Mouse (Mus musculus) kidney, embryonic 16.5 days (tissue): Measurements from ENCODE around the gene Gnl1. TPM values are rescaled to one million over a fixed set of nuclear protein-coding genes. Genes with fewer than 3 reads are reported as not detected.

Experiments
- ATAC-seq: fragments of 200-750 bp; cut with Nextera tagmentation; 2 replicates; pipeline ENCODE4 v1.8.0; 2017; ENCODE audit warnings: moderate TSS enrichment; ENCODE audit not compliant: low FRiP score, low TSS enrichment
- H3K27ac ChIP-seq: fragments of 300-500 bp; sonication (generic); 2 replicates; pipeline ENCODE4 v1.5.1; 2014; ENCODE audit warnings: low read length
- H3K27me3 ChIP-seq: fragments of 300-500 bp; sonication (generic); 2 replicates; pipeline ENCODE4 v1.6.1; 2014; ENCODE audit warnings: low read length, control low read depth, mixed read lengths; ENCODE audit not compliant: insufficient read depth
- H3K36me3 ChIP-seq: fragments of 300-500 bp; sonication (generic); 2 replicates; pipeline ENCODE4 v1.6.1; 2014; ENCODE audit warnings: low read length, control low read depth, mixed read lengths; ENCODE audit not compliant: insufficient read depth
- H3K4me1 ChIP-seq: fragments of 300-500 bp; sonication (generic); 2 replicates; pipeline ENCODE4 v1.6.1; 2014; ENCODE audit warnings: low read length, control low read depth, mixed read lengths; ENCODE audit not compliant: insufficient read depth
- H3K4me2 ChIP-seq: fragments of 300-500 bp; sonication (generic); replicated peaks from 2 replicates; pipeline ENCODE4 v1.6.1; 2014; ENCODE audit warnings: low read depth, low read length
- H3K4me3 ChIP-seq: fragments of 300-500 bp; sonication (generic); 2 replicates; pipeline ENCODE4 v1.5.1; 2014; ENCODE audit warnings: mild to moderate bottlenecking, low read length
- H3K9ac ChIP-seq: fragments of 300-500 bp; sonication (generic); replicated peaks from 2 replicates; pipeline ENCODE4 v1.6.1; 2014; ENCODE audit warnings: low read length
- H3K9me3 ChIP-seq: fragments of 300-500 bp; sonication (generic); 2 replicates; pipeline ENCODE4 v1.6.1; 2016; ENCODE audit warnings: low read length, control low read depth
- WGBS: fragments of 180-500 bp; shearing (Covaris S2); extraction: QIAGEN DNeasy Blood & Tissue Kit; methylation state at CpG from one replicate; pipeline ENCODE4 v1.1.7; 2014; 5-methylcytosine and 5-hydroxymethylcytosine counted together
- polyA plus RNA-seq: library from polyadenylated mRNA; unstranded; fragments of >200 nt; fragmentation: Nextera tagmentation; extraction: Ambion mirVana; gene quantifications from 2 replicates; pipeline ENCODE4 v1.2.1, GENCODE M21; 2015

Gene Gnl1
- polyA plus RNA-seq, 1 experiment from 2014 or later, result 57.8 TPM

DNA sequence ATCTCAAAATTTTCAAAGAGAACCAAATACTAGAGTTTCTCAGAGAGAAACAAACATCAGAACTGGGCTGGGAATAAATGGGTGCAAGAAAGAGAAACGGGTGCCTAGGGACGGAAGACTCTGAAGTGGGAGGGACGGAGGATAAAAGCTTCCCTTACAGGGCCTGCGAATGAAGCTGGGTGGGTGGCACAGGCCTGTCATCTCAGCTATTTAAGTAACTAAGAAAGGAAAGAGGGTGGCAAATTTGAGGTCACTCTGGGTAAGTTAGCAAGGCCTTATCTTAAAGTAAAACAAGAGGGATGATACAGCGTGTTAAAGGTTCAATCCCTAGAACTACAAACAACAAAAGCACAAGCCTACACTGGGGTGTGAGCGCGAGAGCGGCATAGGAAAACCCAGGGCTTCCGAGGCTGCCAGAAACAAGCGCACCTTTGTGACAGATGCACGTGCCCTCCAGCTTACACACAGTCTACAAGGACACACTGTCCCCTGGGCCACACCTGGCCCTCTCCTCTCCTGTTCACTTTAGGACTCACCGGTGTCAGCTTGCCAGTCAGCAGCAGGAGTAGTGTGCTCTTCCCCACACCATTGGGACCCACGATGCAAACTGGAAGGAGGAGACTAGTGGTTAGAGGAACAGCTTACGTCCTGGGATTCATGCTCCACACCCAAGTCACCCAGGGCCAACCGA is 21.0 kb upstream of the Gnl1 start:
- WGBS, result 95% methylated on average over 15 of the region's 15 CpGs
- Histone ChIP-seq H3K4me3 (no peak overlapping the region), H3K36me3 (peaks cover 80% of the 10 kb centered on the region), H3K4me2 (no peak overlapping the region), H3K4me1 (no peaks in the 10 kb centered on the region), H3K9ac (no peak overlapping the region), H3K9me3 (no peaks in the 10 kb centered on the region), H3K27ac (no peak overlapping the region), H3K27me3 (no peaks in the 10 kb centered on the region)
- ATAC-seq, result no peak

DNA sequence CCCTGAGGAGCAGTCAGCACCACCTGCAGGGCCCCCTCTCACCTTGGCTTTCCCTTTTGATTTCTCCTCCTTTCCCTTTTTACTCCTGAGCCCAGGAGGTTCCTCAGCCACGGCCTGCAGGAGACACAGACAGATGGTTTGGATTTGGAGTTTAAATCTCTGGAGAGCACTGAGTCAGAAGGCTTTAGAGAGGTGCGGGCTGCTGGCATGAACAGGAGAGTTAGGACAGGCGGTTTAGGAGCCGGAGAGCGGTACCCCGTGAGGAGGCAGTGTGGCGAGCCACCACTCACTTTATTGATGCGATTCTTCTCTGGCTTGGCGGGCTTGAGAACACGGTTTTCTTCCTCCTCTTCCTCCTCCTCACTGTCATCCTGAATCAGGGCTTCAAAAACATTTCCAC is 16.4 kb upstream of the Gnl1 start:
- Histone ChIP-seq H3K36me3 (peaks cover 56% of the 10 kb centered on the region), H3K4me2 (no peak overlapping the region), H3K4me3 (no peak overlapping the region), H3K27me3 (no peaks in the 10 kb centered on the region), H3K9ac (no peak overlapping the region), H3K4me1 (peaks cover 2% of the 10 kb centered on the region), H3K9me3 (no peaks in the 10 kb centered on the region), H3K27ac (no peak overlapping the region)
- no peak for ATAC-seq
- WGBS, result 91% methylated on average over 10 of the region's 10 CpGs

- Histone ChIP-seq H3K4me1 (peaks cover 13% of the 10 kb centered on the region), H3K27me3 (no peaks in the 10 kb centered on the region), H3K4me2 (no peak overlapping the region), H3K9ac (no peak overlapping the region), H3K4me3 (no peak overlapping the region), H3K36me3 (peaks cover 20% of the 10 kb centered on the region), H3K9me3 (no peaks in the 10 kb centered on the region), H3K27ac (no peak overlapping the region)
- ATAC-seq, result no peak
- 82% methylated on average over 2 of the region's 2 CpGs for WGBS
Observed at GRCm38 (mm10) chr17:35967621-35968020, 12.0 kb upstream of the Gnl1 start.

- Histone ChIP-seq H3K36me3 (peaks cover 23% of the 10 kb centered on the region), H3K9me3 (no peaks in the 10 kb centered on the region), H3K4me2 (peak within 1 kb of the TSS; percentile 59), H3K27me3 (no peaks in the 10 kb centered on the region), H3K4me3 (peak within 1 kb of the TSS; percentile 87), H3K9ac (peak within 1 kb of the TSS; percentile 85), H3K4me1 (peaks cover 13% of the 10 kb centered on the region), H3K27ac (peak within 1 kb of the TSS; percentile 86)
- WGBS, result under 1% methylated on average over 68 of the region's 68 CpGs
- peak; percentile 96 for ATAC-seq
Observed at GRCm38 (mm10) chr17:35969418-35970389, 9.9 kb upstream of the Gnl1 start, which contains the start of gene Abcf1. Gene Abcf1, minus strand, starts transcription at chr17:35969761.

- H3K4me1 ChIP-seq, result peaks cover 13% of the 10 kb centered on the region
- no peak overlapping the region for H3K9ac ChIP-seq
- H3K27ac ChIP-seq, result no peak overlapping the region
- ATAC-seq, result no peak
- H3K4me2 ChIP-seq, result no peak overlapping the region
- H3K9me3 ChIP-seq, result no peaks in the 10 kb centered on the region
- no peak overlapping the region for H3K4me3 ChIP-seq
- H3K27me3 ChIP-seq, result no peaks in the 10 kb centered on the region
- WGBS, result 52% methylated on average over 1 of the region's 1 CpGs
- peaks cover 28% of the 10 kb centered on the region for H3K36me3 ChIP-seq
Observed at GRCm38 (mm10) chr17:35972131-35972530, 7.5 kb upstream of the Gnl1 start.

DNA sequence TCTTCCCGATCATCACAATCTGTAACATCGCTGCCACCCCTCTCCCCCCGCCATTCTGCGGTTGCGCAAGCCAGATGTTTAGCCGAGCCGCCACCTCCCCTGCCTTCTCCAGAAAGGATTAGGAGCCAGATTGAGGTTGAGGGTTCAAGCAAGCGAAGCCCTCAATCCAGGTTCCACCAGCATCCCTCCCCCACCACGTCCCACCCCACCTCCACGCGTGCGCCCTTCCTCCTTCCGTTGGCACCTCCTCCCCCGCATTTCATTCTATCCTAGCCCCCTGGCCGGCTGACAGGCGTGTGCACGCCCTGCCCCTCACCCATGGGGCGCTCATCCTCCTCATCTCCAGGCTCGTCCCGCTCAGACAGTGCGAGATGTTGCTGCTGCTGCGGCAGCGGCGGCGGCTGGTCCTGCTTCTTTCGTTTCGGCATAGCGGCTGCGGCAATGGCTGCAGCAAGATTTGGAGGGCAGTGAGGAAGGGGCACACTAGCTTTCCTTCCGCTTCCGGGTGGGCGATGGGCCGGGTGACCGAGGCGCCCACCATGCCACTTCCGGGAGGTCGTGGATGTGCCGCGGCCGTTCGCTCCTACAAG is 745 bp upstream of the Gnl1 start:
- WGBS, result under 1% methylated on average over 41 of the region's 41 CpGs
- ATAC-seq, result peak; percentile 83

GRCm38 (mm10) chr17:35980363-35980754 is 708 bp downstream of the Gnl1 start:
- ATAC-seq, result peak; percentile 49
- Histone ChIP-seq H3K27me3 (no peaks in the 10 kb centered on the region), H3K9me3 (no peaks in the 10 kb centered on the region), H3K27ac (peak overlapping the region; percentile 96), H3K4me1 (peaks cover 17% of the 10 kb centered on the region), H3K4me2 (peak overlapping the region; percentile 69), H3K4me3 (peak overlapping the region; percentile 73), H3K9ac (peak overlapping the region; percentile 79), H3K36me3 (peaks cover 27% of the 10 kb centered on the region)
- WGBS, result 0% methylated on average over 28 of the region's 29 CpGs

More for the DNA sequence above, 745 bp upstream of the Gnl1 start:
- Histone ChIP-seq H3K9ac (peak overlapping the region; percentile 79), H3K27me3 (no peaks in the 10 kb centered on the region), H3K36me3 (peaks cover 35% of the 10 kb centered on the region), H3K4me1 (peaks cover 17% of the 10 kb centered on the region), H3K27ac (peak overlapping the region; percentile 96), H3K4me3 (peak overlapping the region; percentile 73), H3K9me3 (no peaks in the 10 kb centered on the region), H3K4me2 (peak overlapping the region; percentile 69)

- H3K9ac ChIP-seq, result no peak overlapping the region
- 93% methylated on average over 9 of the region's 9 CpGs for WGBS
- ATAC-seq, result no peak
- H3K27ac ChIP-seq, result no peak overlapping the region
- H3K4me3 ChIP-seq, result no peak overlapping the region
- H3K27me3 ChIP-seq, result no peaks in the 10 kb centered on the region
- H3K9me3 ChIP-seq, result no peaks in the 10 kb centered on the region
- peaks cover 17% of the 10 kb centered on the region for H3K4me1 ChIP-seq
- H3K36me3 ChIP-seq, result peaks cover 30% of the 10 kb centered on the region
- H3K4me2 ChIP-seq, result no peak overlapping the region
Observed at GRCm38 (mm10) chr17:35981776-35982175, 2.1 kb downstream of the Gnl1 start.

GRCm38 (mm10) chr17:35991781-35992180 is 12.1 kb downstream of the Gnl1 start:
- H3K4me2 ChIP-seq, result no peak overlapping the region; the same call in 1 of the 2 replicates
- no peak for ATAC-seq
- 33% methylated on average over 10 of the region's 10 CpGs for WGBS

More at GRCm38 (mm10) chr17:35991781-35992180, 12.1 kb downstream of the Gnl1 start:
- H3K27ac ChIP-seq, result no peak overlapping the region
- H3K27me3 ChIP-seq, result no peaks in the 10 kb centered on the region
- peaks cover 8% of the 10 kb centered on the region for H3K4me1 ChIP-seq
- no peak overlapping the region for H3K4me3 ChIP-seq
- H3K9me3 ChIP-seq, result no peaks in the 10 kb centered on the region
- peaks cover 29% of the 10 kb centered on the region for H3K36me3 ChIP-seq
- H3K9ac ChIP-seq, result no peak overlapping the region
